8 mouse cellular contexts compared by ENCODE assay signal in the genomic region with DNA sequence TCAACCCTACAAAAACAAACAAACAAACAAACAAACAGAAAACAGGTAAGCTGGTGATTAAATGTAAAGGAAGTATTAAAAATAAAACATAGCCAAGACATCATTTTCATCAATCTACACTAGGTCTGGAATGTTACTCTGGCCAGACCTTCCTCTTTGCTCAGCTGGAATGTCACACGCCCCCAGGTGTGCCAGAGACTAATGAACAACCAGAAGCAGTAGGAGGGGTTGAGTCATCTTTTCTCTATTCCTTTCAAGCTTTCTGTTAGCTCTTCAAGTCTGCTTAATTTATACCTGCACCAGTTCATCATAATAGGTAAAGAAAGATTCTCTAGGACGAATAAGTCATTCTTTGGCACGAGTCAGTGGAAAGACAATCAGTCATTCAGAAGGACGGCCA. TPM values are rescaled to one million over a fixed set of nuclear protein-coding genes. Genes with fewer than 3 reads are reported as not detected.
DNase-seq lines count a peak whose midpoint lies in the region; ATAC-seq and TF ChIP-seq lines count a peak whose summit lies in the region.

No protein-coding gene starts in this region.

- WGBS in lung, embryonic 16.5 days: 13% methylated on average over 4 of the region's 4 CpGs
- WGBS in embryonic facial prominence, embryonic 14.5 days: 34% methylated on average over 4 of the region's 4 CpGs
- WGBS in limb, embryonic 10.5 days: 26% methylated on average over 4 of the region's 4 CpGs
- WGBS in small intestine, adult 2 months: 10% methylated on average over 4 of the region's 4 CpGs

- peaks cover 8% of the 10 kb centered on the region; the same call in 1 of the 2 replicates for H3K36me3 ChIP-seq in lung, embryonic 16.5 days (ENCODE audit: control insufficient read depth, insufficient read depth, low read length)
- H3K36me3 ChIP-seq in embryonic facial prominence, embryonic 14.5 days (ENCODE audit: control insufficient read depth, insufficient read depth, low read length): peaks cover 33% of the 10 kb centered on the region
- H3K36me3 ChIP-seq in limb, embryonic 10.5 days: peaks cover 40% of the 10 kb centered on the region
- peaks cover 29% of the 10 kb centered on the region for H3K36me3 ChIP-seq in small intestine, adult 2 months (ENCODE audit: control insufficient read depth, insufficient read depth, low read length)

- H3K4me3 ChIP-seq in lung, embryonic 16.5 days (ENCODE audit: low read length): peak overlapping the region; percentile 83
- H3K4me3 ChIP-seq in embryonic facial prominence, embryonic 14.5 days (ENCODE audit: low read depth, low read length): peak overlapping the region; percentile 86
- peak overlapping the region; percentile 85 for H3K4me3 ChIP-seq in limb, embryonic 10.5 days
- peak overlapping the region; percentile 91 for H3K4me3 ChIP-seq in small intestine, adult 2 months (ENCODE audit: low read depth, low read length)

- H3K27ac ChIP-seq in lung, embryonic 16.5 days (ENCODE audit: low read length): peak overlapping the region; percentile 39; the same call in 1 of the 2 replicates
- H3K27ac ChIP-seq in embryonic facial prominence, embryonic 14.5 days (replicated peaks; ENCODE audit: low read depth, low read length): peak overlapping the region; percentile 78; the same call in 1 of the 2 replicates
- H3K27ac ChIP-seq in limb, embryonic 10.5 days: peak overlapping the region; percentile 85
- peak overlapping the region; percentile 92 for H3K27ac ChIP-seq in small intestine, adult 2 months (ENCODE audit: insufficient read depth, low read depth, low read length)

- DNase-seq in lung, postnatal 36 days: no peak
- no peak for DNase-seq in embryonic facial prominence, embryonic 14.5 days (ENCODE audit: low spot score)
- no peak for DNase-seq in limb, embryonic 10.5 days (ENCODE audit: low spot score)
- no peak for DNase-seq in embryo, embryonic 10 days (ENCODE audit: low spot score)
- no peak for DNase-seq in adrenal gland, postnatal 14 days
- no peak for DNase-seq in lung, postnatal 10 days

- TF ChIP-seq CTCF in small intestine, adult 2 months (IDR thresholded peaks at IDR 0.05; ENCODE audit: extremely low read depth, insufficient read length, insufficient replicate concordance, low read depth, low read length): no peak

- H3K9ac ChIP-seq in lung, embryonic 16.5 days (ENCODE audit: low read length): peak overlapping the region; percentile 77
- H3K9ac ChIP-seq in embryonic facial prominence, embryonic 14.5 days (ENCODE audit: low read depth, low read length): peak overlapping the region; percentile 90

- ATAC-seq in lung, embryonic 16.5 days (ENCODE audit: low read depth): no peak
- no peak for ATAC-seq in embryonic facial prominence, embryonic 14.5 days (ENCODE audit: low read depth)

- peak overlapping the region; percentile 84 for H3K4me2 ChIP-seq in lung, embryonic 16.5 days (ENCODE audit: low read depth, low read length)
- H3K4me2 ChIP-seq in embryonic facial prominence, embryonic 14.5 days (ENCODE audit: low read depth, low read length): peak overlapping the region; percentile 88

- peaks cover 10% of the 10 kb centered on the region for H3K4me1 ChIP-seq in lung, embryonic 16.5 days (replicated peaks; ENCODE audit: control insufficient read depth, insufficient read depth, low read length)
- peaks cover 5% of the 10 kb centered on the region for H3K4me1 ChIP-seq in embryonic facial prominence, embryonic 14.5 days (ENCODE audit: control insufficient read depth, insufficient read depth, low read length)
- peaks cover 16% of the 10 kb centered on the region for H3K4me1 ChIP-seq in limb, embryonic 10.5 days
- peaks cover 3% of the 10 kb centered on the region for H3K4me1 ChIP-seq in small intestine, adult 2 months (ENCODE audit: control insufficient read depth, insufficient read depth, insufficient read length, low read length)

- TF ChIP-seq POLR2A in small intestine, adult 2 months (IDR thresholded peaks at IDR 0.05; ENCODE audit: low read depth, low read length): no peak

- no peaks in the 10 kb centered on the region for H3K9me3 ChIP-seq in lung, embryonic 16.5 days (ENCODE audit: control insufficient read depth, low read length)
- H3K9me3 ChIP-seq in embryonic facial prominence, embryonic 14.5 days (ENCODE audit: control insufficient read depth, low read length): no peaks in the 10 kb centered on the region
- H3K9me3 ChIP-seq in limb, embryonic 10.5 days (replicated peaks): no peaks in the 10 kb centered on the region

- H3K27me3 ChIP-seq in lung, embryonic 16.5 days (ENCODE audit: control insufficient read depth, insufficient read depth, low read depth, low read length): no peaks in the 10 kb centered on the region
- H3K27me3 ChIP-seq in embryonic facial prominence, embryonic 14.5 days (replicated peaks; ENCODE audit: control insufficient read depth, insufficient read depth, low read length): no peaks in the 10 kb centered on the region
- no peaks in the 10 kb centered on the region for H3K27me3 ChIP-seq in limb, embryonic 10.5 days (ENCODE audit: low read depth, poor library complexity, severe bottlenecking)
- no peaks in the 10 kb centered on the region for H3K27me3 ChIP-seq in small intestine, adult 2 months (ENCODE audit: control insufficient read depth, insufficient read depth, low read length)

RNA-seq across cellular contexts. Expression of gene Pdcd6, which starts 1.0 kb away (rescaled TPM):
- 123 and 134 TPM in 2 replicates for polyA plus RNA-seq in lung, embryonic 16.5 days (2015; fragmentation: Nextera tagmentation; extraction: Ambion mirVana)
- 150 TPM in 2 replicates for polyA plus RNA-seq in embryonic facial prominence, embryonic 14.5 days (2014; fragmentation: Nextera tagmentation; extraction: Ambion mirVana)
- polyA plus RNA-seq in limb, embryonic 10.5 days (2016; fragmentation: Nextera tagmentation; extraction: Ambion mirVana): 134 and 136 TPM in 2 replicates
- polyA plus RNA-seq in small intestine, adult 2 months (2012; rRNA removed): 128 and 248 TPM in 2 replicates
- total RNA-seq in adrenal gland, postnatal 14 days (2021): 127 and 129 TPM in 2 replicates

RNA-seq across cellular contexts. Expression of gene Ahrr, which starts 24.3 kb away (rescaled TPM):
- 0.57 and 0.70 TPM in 2 replicates for polyA plus RNA-seq in lung, embryonic 16.5 days (2015; fragmentation: Nextera tagmentation; extraction: Ambion mirVana)
- polyA plus RNA-seq in embryonic facial prominence, embryonic 14.5 days (2014; fragmentation: Nextera tagmentation; extraction: Ambion mirVana): 1.3 and 1.9 TPM in 2 replicates
- polyA plus RNA-seq in limb, embryonic 10.5 days (2016; fragmentation: Nextera tagmentation; extraction: Ambion mirVana): 1.1 TPM in 2 replicates
- polyA plus RNA-seq in small intestine, adult 2 months (2012; rRNA removed): 1.3 and 1.6 TPM in 2 replicates
- total RNA-seq in adrenal gland, postnatal 14 days (2021): 0.70 and 1.2 TPM in 2 replicates

RNA-seq across cellular contexts. Expression of gene Sdha, which starts 33.7 kb away (rescaled TPM):
- polyA plus RNA-seq in lung, embryonic 16.5 days (2015; fragmentation: Nextera tagmentation; extraction: Ambion mirVana): 254 and 283 TPM in 2 replicates
- polyA plus RNA-seq in embryonic facial prominence, embryonic 14.5 days (2014; fragmentation: Nextera tagmentation; extraction: Ambion mirVana): 207 TPM in 2 replicates
- polyA plus RNA-seq in limb, embryonic 10.5 days (2016; fragmentation: Nextera tagmentation; extraction: Ambion mirVana): 257 and 263 TPM in 2 replicates
- polyA plus RNA-seq in small intestine, adult 2 months (2012; rRNA removed): 65.1 and 96.7 TPM in 2 replicates
- 906 and 913 TPM in 2 replicates for total RNA-seq in adrenal gland, postnatal 14 days (2021)

RNA-seq across cellular contexts. Expression of gene Ccdc127, which starts 33.7 kb away (rescaled TPM):
- polyA plus RNA-seq in lung, embryonic 16.5 days (2015; fragmentation: Nextera tagmentation; extraction: Ambion mirVana): 44.7 and 56.1 TPM in 2 replicates
- polyA plus RNA-seq in embryonic facial prominence, embryonic 14.5 days (2014; fragmentation: Nextera tagmentation; extraction: Ambion mirVana): 51.0 and 51.7 TPM in 2 replicates
- 52.7 and 54.0 TPM in 2 replicates for polyA plus RNA-seq in limb, embryonic 10.5 days (2016; fragmentation: Nextera tagmentation; extraction: Ambion mirVana)
- polyA plus RNA-seq in small intestine, adult 2 months (2012; rRNA removed): 0.36 and 0.74 TPM in 2 replicates
- total RNA-seq in adrenal gland, postnatal 14 days (2021): 51.2 and 51.6 TPM in 2 replicates

RNA-seq across cellular contexts. Expression of gene Lrrc14b, which starts 47.4 kb away (rescaled TPM):
- not detected in 2 replicates for polyA plus RNA-seq in lung, embryonic 16.5 days (2015; fragmentation: Nextera tagmentation; extraction: Ambion mirVana)
- polyA plus RNA-seq in embryonic facial prominence, embryonic 14.5 days (2014; fragmentation: Nextera tagmentation; extraction: Ambion mirVana): 0.10 TPM in 1 of 2 replicates, not detected in the other
- polyA plus RNA-seq in limb, embryonic 10.5 days (2016; fragmentation: Nextera tagmentation; extraction: Ambion mirVana): not detected in 2 replicates
- polyA plus RNA-seq in small intestine, adult 2 months (2012; rRNA removed): 0.34 and 0.38 TPM in 2 replicates
- 0.15 and 0.19 TPM in 2 replicates for total RNA-seq in adrenal gland, postnatal 14 days (2021)

Comparison
In these comparisons a context has a peak if more than half of its experiments do, and no peak if none do; other contexts are left out.
1. H3K27ac ChIP-seq: peak in every context shown above with its lines; median percentile 92 in small intestine, adult 2 months; 85 in limb, embryonic 10.5 days; 78 in embryonic facial prominence, embryonic 14.5 days; 39 in lung, embryonic 16.5 days.